Mouse (Mus musculus) heart, adult 2 months (tissue): Measurements from ENCODE around the gene Rbm3.
"Not testable (repeated sequence)": the region's sequence is repeated elsewhere in the genome, so short reads cannot be mapped to it uniquely, and the experiment has no call there.

Source experiments
- CTCF ChIP-seq: fragments of 200-600 bp; IDR thresholded peaks from 2 replicates; pipeline ENCODE4 v1.8.1; 2022; ENCODE audit warnings: antibody characterized with exemption, mild to moderate bottlenecking, moderate library complexity
- EP300 ChIP-seq: fragments of 200-500 bp; IDR thresholded peaks from 2 replicates; pipeline ENCODE4 v1.6.1; 2011; ENCODE audit warnings: low read depth, low read length, control low read depth; ENCODE audit not compliant: insufficient read depth

- TF ChIP-seq EP300, CTCF: not testable (repeated sequence)
These were observed 49.5 kb downstream of the Rbm3 start for GRCm38 (mm10) chrX:8096068-8096786.
